Mouse (Mus musculus): ENCODE data around the gene Gm45194. TPM values are rescaled to one million over a fixed set of nuclear protein-coding genes. Genes with fewer than 3 reads are reported as not detected.

The Gm45194 gene
- polyA plus RNA-seq, 1 experiment from 2014 or later, result 0.46 TPM

GRCm38 (mm10) chrX:112273550-112273949 is 382.4 kb downstream of the Gm45194 start:
- Histone ChIP-seq H3K36me3 (no peaks in the 10 kb centered on the region), H3K4me1 (no peaks in the 10 kb centered on the region), H3K27me3 (no peaks in the 10 kb centered on the region), H3K4me3 (no peak overlapping the region), H3K4me2 (no peak overlapping the region), H3K9ac (no peak overlapping the region), H3K9me3 (no peaks in the 10 kb centered on the region), H3K27ac (no peak overlapping the region)
- no peak for ATAC-seq (ENCODE audit: insufficient number of reproducible peaks, insufficient read depth, low FRiP score, low TSS enrichment, low read depth)
- WGBS, result 84% methylated on average over 1 of the region's 1 CpGs

Other genes with a start within 250 kb of the Gm45194 start
- gene Hdx, start 194.3 kb upstream of the Gm45194 start, polyA plus RNA-seq (2015; fragmentation: Nextera tagmentation; extraction: Ambion mirVana), result 0.85 and 1.2 TPM in 2 replicates
- 0.41 and 0.63 TPM in 2 replicates for gene Tex16, start 119.6 kb downstream of the Gm45194 start, polyA plus RNA-seq (2015; fragmentation: Nextera tagmentation; extraction: Ambion mirVana)

Data from embryonic facial prominence, embryonic 13.5 days (tissue).